Comparison of ENCODE assay signal across 16 mouse cellular contexts in the genomic region with DNA sequence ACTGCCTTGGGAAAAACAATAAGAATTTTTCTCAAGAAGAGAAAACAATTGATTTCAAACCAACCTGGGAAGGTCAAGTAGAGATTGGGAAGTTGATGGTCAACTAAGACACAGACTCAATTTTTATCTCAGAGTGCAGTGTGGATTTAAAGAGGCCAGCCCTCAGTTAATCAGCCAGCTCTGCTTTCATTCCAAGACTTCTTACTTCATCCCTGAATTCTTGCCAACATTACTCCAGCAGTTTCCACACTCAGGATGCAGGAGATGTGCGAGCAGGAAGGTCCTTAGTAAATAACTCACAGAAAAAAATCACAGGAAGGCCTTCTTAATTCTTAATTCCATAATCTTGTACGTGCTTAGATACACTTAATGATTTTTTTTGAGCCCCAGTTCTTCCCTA.
DNase-seq lines count a peak whose midpoint lies in the region; ATAC-seq and TF ChIP-seq lines count a peak whose summit lies in the region.
"Had no signal": no experiment of that assay in that cellular context is flagged by ENCODE, and none has a peak within 500 bp of the region (broad histone marks: within the 10 kb centered on the region; RNA-seq: fewer than 3 reads in every experiment).

No protein-coding gene starts in this region.

- H3K4me3 ChIP-seq in limb, embryonic 14.5 days (replicated peaks; ENCODE audit: low read length) = no peak overlapping the region
- no peak overlapping the region for H3K4me3 ChIP-seq in limb, embryonic 10.5 days
- no peak overlapping the region for H3K4me3 ChIP-seq in heart, embryonic 15.5 days
- no peak overlapping the region for H3K4me3 ChIP-seq in hindbrain, embryonic 10.5 days
- H3K4me3 ChIP-seq: forebrain, embryonic 15.5 days; gastrocnemius, adult 2 months; limb, embryonic 12.5 days had no signal

- H3K27ac ChIP-seq in limb, embryonic 14.5 days (replicated peaks; ENCODE audit: low read depth, low read length) = no peak overlapping the region
- H3K27ac ChIP-seq in limb, embryonic 10.5 days = no peak overlapping the region
- H3K27ac ChIP-seq in heart, embryonic 15.5 days = peak overlapping the region; percentile 67
- H3K27ac ChIP-seq in hindbrain, embryonic 10.5 days = no peak overlapping the region
- H3K27ac ChIP-seq: forebrain, embryonic 15.5 days; gastrocnemius, adult 2 months; limb, embryonic 12.5 days had no signal

- H3K36me3 ChIP-seq in limb, embryonic 14.5 days (ENCODE audit: control insufficient read depth, insufficient read depth, low read length) = no peaks in the 10 kb centered on the region
- H3K36me3 ChIP-seq in limb, embryonic 10.5 days = no peaks in the 10 kb centered on the region
- H3K36me3 ChIP-seq in heart, embryonic 15.5 days = no peaks in the 10 kb centered on the region
- H3K36me3 ChIP-seq in hindbrain, embryonic 10.5 days = no peaks in the 10 kb centered on the region
- H3K36me3 ChIP-seq: forebrain, embryonic 15.5 days; limb, embryonic 12.5 days had no signal

- no peaks in the 10 kb centered on the region for H3K27me3 ChIP-seq in limb, embryonic 14.5 days (ENCODE audit: control insufficient read depth, insufficient read depth, low read length)
- H3K27me3 ChIP-seq in limb, embryonic 10.5 days (ENCODE audit: low read depth, poor library complexity, severe bottlenecking) = no peaks in the 10 kb centered on the region
- H3K27me3 ChIP-seq in heart, embryonic 15.5 days = no peaks in the 10 kb centered on the region
- H3K27me3 ChIP-seq in hindbrain, embryonic 10.5 days (ENCODE audit: insufficient read depth, poor library complexity, severe bottlenecking) = no peaks in the 10 kb centered on the region
- H3K27me3 ChIP-seq: forebrain, embryonic 15.5 days; limb, embryonic 12.5 days had no signal

- 0 out of 2 replicates have a peak, but pooled peaks cover 3% of the 10 kb centered on the region for H3K4me1 ChIP-seq in limb, embryonic 14.5 days (ENCODE audit: control insufficient read depth, insufficient read depth, low read length)
- no peaks in the 10 kb centered on the region for H3K4me1 ChIP-seq in limb, embryonic 10.5 days
- peaks cover 30% of the 10 kb centered on the region for H3K4me1 ChIP-seq in heart, embryonic 15.5 days (replicated peaks)
- H3K4me1 ChIP-seq in hindbrain, embryonic 10.5 days (replicated peaks) = no peaks in the 10 kb centered on the region
- H3K4me1 ChIP-seq: limb, embryonic 12.5 days had no signal

- WGBS in limb, embryonic 14.5 days = 62% methylated on average over 2 of the region's 2 CpGs
- 87% methylated on average over 2 of the region's 2 CpGs for WGBS in limb, embryonic 10.5 days
- 39% methylated on average over 2 of the region's 2 CpGs for WGBS in heart, embryonic 15.5 days
- WGBS in hindbrain, embryonic 10.5 days = 84% methylated on average over 2 of the region's 2 CpGs

- TF ChIP-seq POLR2A in limb, embryonic 14.5 days (IDR thresholded peaks at IDR 0.05; ENCODE audit: borderline replicate concordance, extremely low read depth, insufficient read depth, insufficient read length) = no peak

- H3K9ac ChIP-seq in limb, embryonic 14.5 days (ENCODE audit: low read depth, low read length, severe bottlenecking) = no peak overlapping the region
- no peak overlapping the region for H3K9ac ChIP-seq in heart, embryonic 15.5 days
- H3K9ac ChIP-seq: forebrain, embryonic 15.5 days; limb, embryonic 12.5 days had no signal

- no peak for ATAC-seq in limb, embryonic 14.5 days (ENCODE audit: low FRiP score, low read depth)
- no peak for ATAC-seq in heart, embryonic 15.5 days (replicated peaks; ENCODE audit: insufficient number of reproducible peaks, insufficient read depth, low FRiP score, low read depth)
- ATAC-seq: forebrain, embryonic 15.5 days; inflammation-experienced regulatory T-cells, adult 6 months had no signal

- DNase-seq in adrenal gland, postnatal 10 days = peak; percentile 20
- no peak for DNase-seq in adrenal gland, adult 18-20 months (ENCODE audit: low spot score in 2 of 2)
- peak; percentile 55 for DNase-seq in limb, embryonic 14.5 days (ENCODE audit: low spot score)
- no peak for DNase-seq in limb, embryonic 10.5 days (ENCODE audit: low spot score)
- DNase-seq in lung, postnatal 36 days = peak; percentile 57
- no peak for DNase-seq in hindbrain, embryonic 10.5 days (ENCODE audit: low spot score)
- no peak for DNase-seq in spleen, adult 12 weeks (ENCODE audit: low spot score)
- DNase-seq: cerebellum, adult 11-12 months; gastrocnemius, adult 2 months; midbrain, embryonic 14.5 days; spleen, adult 18-20 months; thymus, postnatal 4 days had no signal

- H3K4me2 ChIP-seq in limb, embryonic 14.5 days (replicated peaks; ENCODE audit: low read depth, low read length, severe bottlenecking) = no peak overlapping the region
- H3K4me2 ChIP-seq in heart, embryonic 15.5 days = no peak overlapping the region
- H3K4me2 ChIP-seq: forebrain, embryonic 15.5 days; limb, embryonic 12.5 days had no signal

- H3K9me3 ChIP-seq in limb, embryonic 14.5 days (ENCODE audit: control insufficient read depth, low read length) = no peaks in the 10 kb centered on the region
- no peaks in the 10 kb centered on the region for H3K9me3 ChIP-seq in limb, embryonic 10.5 days (replicated peaks)
- H3K9me3 ChIP-seq in heart, embryonic 15.5 days (replicated peaks) = no peaks in the 10 kb centered on the region
- H3K9me3 ChIP-seq in hindbrain, embryonic 10.5 days = no peaks in the 10 kb centered on the region
- H3K9me3 ChIP-seq: forebrain, embryonic 15.5 days; limb, embryonic 12.5 days had no signal

Comparison
In these comparisons a context has a peak if more than half of its experiments do, and no peak if none do; other contexts are left out.
1. DNase-seq: peak in adrenal gland, postnatal 10 days (single experiment), limb, embryonic 14.5 days (single experiment) and lung, postnatal 36 days (single experiment); none in adrenal gland, adult 18-20 months (0 of 2), limb, embryonic 10.5 days (single experiment), hindbrain, embryonic 10.5 days (single experiment) and spleen, adult 12 weeks (single experiment).